Mouse (Mus musculus) lung, embryonic 15.5 days (tissue): ENCODE results near the gene Myt1l. TPM values are rescaled to one million over a fixed set of nuclear protein-coding genes. Genes with fewer than 3 reads are reported as not detected.
A peak's percentile ranks its signal among the peaks of the same experiment; 100 is the strongest.

Experiments used
- ATAC-seq: fragments of 200-750 bp; cut with Nextera tagmentation; 2 replicates; pipeline ENCODE4 v1.8.0; 2017; ENCODE audit warnings: moderate number of reproducible peaks, borderline replicate concordance; ENCODE audit not compliant: low FRiP score, low TSS enrichment; ENCODE audit errors: extremely low read depth
- H3K27ac ChIP-seq: fragments of 300-500 bp; sonication (generic); 2 replicates; pipeline ENCODE4 v1.5.1; 2015; ENCODE audit warnings: moderate library complexity, mild to moderate bottlenecking, inconsistent platforms
- H3K27me3 ChIP-seq: fragments of 300-500 bp; sonication (generic); 2 replicates; pipeline ENCODE4 v1.6.1; 2015; ENCODE audit warnings: inconsistent platforms
- H3K36me3 ChIP-seq: fragments of 300-500 bp; sonication (generic); 2 replicates; pipeline ENCODE4 v1.6.1; 2015; ENCODE audit warnings: inconsistent platforms
- H3K4me1 ChIP-seq: fragments of 300-500 bp; sonication (generic); 2 replicates; pipeline ENCODE4 v1.6.1; 2015; ENCODE audit warnings: inconsistent platforms
- H3K4me2 ChIP-seq: fragments of 300-500 bp; sonication (generic); 2 replicates; pipeline ENCODE4 v1.6.1; 2015; ENCODE audit warnings: inconsistent platforms, mild to moderate bottlenecking, moderate library complexity
- H3K4me3 ChIP-seq: fragments of 300-500 bp; sonication (generic); 2 replicates; pipeline ENCODE4 v1.5.1; 2015; ENCODE audit warnings: mild to moderate bottlenecking, inconsistent platforms
- H3K9ac ChIP-seq: fragments of 300-500 bp; sonication (generic); 2 replicates; pipeline ENCODE4 v1.6.1; 2015; ENCODE audit warnings: inconsistent platforms
- H3K9me3 ChIP-seq: fragments of 300-500 bp; sonication (generic); 2 replicates; pipeline ENCODE4 v1.6.1; 2016; ENCODE audit warnings: inconsistent platforms
- WGBS: fragments of 180-500 bp; shearing (Covaris S2); methylation state at CpG from one replicate; pipeline ENCODE4 v1.1.7; 2015; 5-methylcytosine and 5-hydroxymethylcytosine counted together
- polyA plus RNA-seq: library from polyadenylated mRNA; unstranded; fragments of >200 nt; fragmentation: Nextera tagmentation; extraction: Ambion mirVana; gene quantifications from 2 replicates; pipeline ENCODE4 v1.2.1, GENCODE M21; 2015

Myt1l gene
- polyA plus RNA-seq, 1 experiment from 2014 or later, result 0.27 TPM

GRCm38 (mm10) chr12:29806415-29806814 lies 278.2 kb downstream of the Myt1l start:
- no peak overlapping the region for H3K27ac ChIP-seq
- H3K9ac ChIP-seq, result no peak overlapping the region
- H3K36me3 ChIP-seq, result no peaks in the 10 kb centered on the region
- no peak overlapping the region for H3K4me3 ChIP-seq
- no peak overlapping the region for H3K4me2 ChIP-seq
- 0 out of 2 replicates have a peak, but pooled peaks cover 7% of the 10 kb centered on the region for H3K27me3 ChIP-seq
- H3K4me1 ChIP-seq, result peaks cover 4% of the 10 kb centered on the region; the same call in 1 of the 2 replicates
- ATAC-seq, result no peak
- WGBS, result 42% methylated on average over 1 of the region's 1 CpGs
- no peaks in the 10 kb centered on the region for H3K9me3 ChIP-seq

DNA sequence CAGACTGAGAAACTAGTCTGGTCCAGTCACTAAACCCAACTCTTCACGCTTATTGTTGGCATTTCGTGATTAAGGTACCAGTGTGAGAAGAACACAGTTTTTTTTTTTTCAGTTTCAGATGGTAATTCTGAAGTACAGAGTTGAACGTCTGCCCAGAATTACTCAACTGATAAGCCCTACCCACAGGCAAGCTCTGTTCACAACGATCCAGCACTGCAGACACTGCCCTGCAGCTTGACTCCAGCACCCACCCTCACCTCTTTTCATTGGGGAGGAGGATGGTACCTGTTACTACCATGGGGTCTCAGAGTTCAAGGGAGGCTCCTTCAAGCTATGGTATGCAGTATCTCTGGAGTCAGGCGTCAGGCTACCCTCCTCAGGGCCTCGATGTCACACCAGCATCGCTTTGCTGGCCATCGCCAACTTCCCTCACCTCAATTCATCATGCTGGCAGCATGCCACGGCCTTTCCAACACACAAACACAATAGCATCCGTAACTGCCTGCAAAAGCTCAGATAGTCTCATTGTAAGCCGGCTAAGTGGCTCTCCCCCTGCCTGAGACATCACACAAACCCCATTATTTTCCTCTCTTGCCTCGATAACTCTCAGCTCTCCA lies 281.5 kb downstream of the Myt1l start:
- Histone ChIP-seq H3K27me3 (0 out of 2 replicates have a peak, but pooled peaks cover 7% of the 10 kb centered on the region), H3K27ac (no peak overlapping the region), H3K9ac (no peak overlapping the region), H3K9me3 (no peaks in the 10 kb centered on the region), H3K4me2 (no peak overlapping the region), H3K36me3 (no peaks in the 10 kb centered on the region), H3K4me1 (peaks cover 4% of the 10 kb centered on the region; the same call in 1 of the 2 replicates), H3K4me3 (no peak overlapping the region)
- WGBS, result 31% methylated on average over 12 of the region's 12 CpGs
- ATAC-seq, result no peak

GRCm38 (mm10) chr12:29815466-29815865 lies 287.3 kb downstream of the Myt1l start:
- no peak overlapping the region for H3K9ac ChIP-seq
- H3K27ac ChIP-seq, result no peak overlapping the region
- H3K36me3 ChIP-seq, result no peaks in the 10 kb centered on the region
- H3K27me3 ChIP-seq, result no peaks in the 10 kb centered on the region; the same call in 1 of the 2 replicates
- no peak for ATAC-seq
- H3K4me2 ChIP-seq, result no peak overlapping the region
- WGBS, result 51% methylated on average over 2 of the region's 2 CpGs
- H3K4me3 ChIP-seq, result no peak overlapping the region
- H3K4me1 ChIP-seq, result peaks cover 4% of the 10 kb centered on the region; the same call in 1 of the 2 replicates
- H3K9me3 ChIP-seq, result no peaks in the 10 kb centered on the region

DNA sequence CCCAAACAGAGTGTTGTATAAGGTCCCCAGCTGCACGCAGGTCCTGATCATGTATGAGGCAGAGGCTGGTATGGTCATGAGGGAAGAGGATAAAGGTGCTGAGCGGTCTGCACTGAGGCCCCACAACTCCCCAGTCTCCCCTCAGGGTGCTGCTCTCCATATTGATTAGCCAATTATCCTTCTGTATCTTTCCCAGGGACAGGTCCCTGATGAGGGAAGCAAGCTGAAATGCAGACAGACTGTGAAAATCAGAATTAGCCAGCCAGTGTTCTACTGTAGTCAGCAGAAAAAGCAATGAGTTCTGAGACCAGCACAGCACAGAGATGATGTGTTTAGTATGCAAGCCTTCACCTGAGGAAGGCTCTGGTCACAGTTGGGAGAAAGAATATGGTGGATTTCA lies 287.9 kb downstream of the Myt1l start:
- 86% methylated on average over 2 of the region's 2 CpGs for WGBS
- ATAC-seq, result no peak

GRCm38 (mm10) chr12:29816761-29817160 lies 288.6 kb downstream of the Myt1l start:
- H3K9me3 ChIP-seq, result no peaks in the 10 kb centered on the region
- 37% methylated on average over 6 of the region's 6 CpGs for WGBS
- no peaks in the 10 kb centered on the region for H3K36me3 ChIP-seq
- peaks cover 4% of the 10 kb centered on the region; the same call in 1 of the 2 replicates for H3K4me1 ChIP-seq
- no peak overlapping the region for H3K4me3 ChIP-seq
- ATAC-seq, result no peak; the same call in 1 of the 2 replicates
- no peak overlapping the region for H3K27ac ChIP-seq
- no peak overlapping the region for H3K9ac ChIP-seq
- no peak overlapping the region for H3K4me2 ChIP-seq
- H3K27me3 ChIP-seq, result no peaks in the 10 kb centered on the region; the same call in 1 of the 2 replicates

More for the DNA sequence above, 287.9 kb downstream of the Myt1l start:
- H3K27ac ChIP-seq, result no peak overlapping the region
- H3K9ac ChIP-seq, result no peak overlapping the region
- no peaks in the 10 kb centered on the region for H3K36me3 ChIP-seq
- H3K27me3 ChIP-seq, result no peaks in the 10 kb centered on the region; the same call in 1 of the 2 replicates
- no peak overlapping the region for H3K4me2 ChIP-seq
- H3K9me3 ChIP-seq, result no peaks in the 10 kb centered on the region
- peaks cover 4% of the 10 kb centered on the region; the same call in 1 of the 2 replicates for H3K4me1 ChIP-seq
- H3K4me3 ChIP-seq, result no peak overlapping the region

DNA sequence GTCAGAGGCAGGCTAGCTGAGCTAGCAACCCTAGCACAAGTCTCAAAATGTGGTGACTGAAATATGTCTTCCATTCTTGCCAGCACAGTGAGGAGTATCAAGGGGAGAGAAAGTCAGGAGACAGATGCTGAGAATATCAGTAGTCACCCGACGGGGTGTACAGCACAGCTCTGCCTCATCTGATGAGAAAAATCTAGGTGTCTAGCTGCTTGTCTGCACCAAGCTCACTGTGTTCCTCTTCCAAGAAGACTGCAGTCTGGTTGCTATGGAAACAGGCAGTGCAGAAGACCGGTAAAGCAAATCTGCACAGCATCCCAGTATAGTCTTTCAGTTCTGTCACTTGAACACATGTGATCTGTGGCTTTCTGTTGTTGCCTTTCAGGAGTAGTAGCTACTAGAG lies 294.0 kb downstream of the Myt1l start:
- WGBS, result 52% methylated on average over 3 of the region's 3 CpGs
- Histone ChIP-seq H3K4me1 (peaks cover 1% of the 10 kb centered on the region; the same call in 1 of the 2 replicates), H3K9ac (no peak overlapping the region), H3K9me3 (no peaks in the 10 kb centered on the region), H3K27ac (no peak overlapping the region), H3K4me2 (no peak overlapping the region), H3K36me3 (no peaks in the 10 kb centered on the region), H3K27me3 (no peaks in the 10 kb centered on the region; the same call in 1 of the 2 replicates), H3K4me3 (no peak overlapping the region)
- no peak for ATAC-seq

GRCm38 (mm10) chr12:29823766-29824417 lies 295.7 kb downstream of the Myt1l start:
- ATAC-seq, result peak; percentile 77; the same call in 1 of the 2 replicates
- WGBS, result 54% methylated on average over 10 of the region's 10 CpGs

DNA sequence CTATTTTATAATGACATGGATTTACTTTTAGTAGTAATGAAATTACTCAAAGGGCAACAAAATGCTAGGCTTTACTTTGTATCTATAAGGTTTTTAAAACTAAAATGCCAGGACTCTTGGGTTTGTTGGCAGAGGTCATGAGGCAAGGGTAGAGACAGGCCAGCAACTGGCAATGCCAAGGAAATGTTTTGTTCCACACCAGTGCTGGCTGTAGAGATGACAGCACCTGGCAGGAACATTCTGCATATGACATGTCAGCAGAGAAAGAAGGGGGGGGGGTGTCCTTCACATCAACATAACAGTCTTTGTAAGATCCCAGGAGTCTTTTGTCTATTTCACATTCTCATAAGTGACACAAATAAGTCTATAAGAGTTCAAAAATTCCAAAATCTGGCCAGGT lies 302.4 kb downstream of the Myt1l start:
- Histone ChIP-seq H3K9ac (no peak overlapping the region), H3K27ac (no peak overlapping the region), H3K4me2 (no peak overlapping the region), H3K9me3 (no peaks in the 10 kb centered on the region), H3K36me3 (no peaks in the 10 kb centered on the region), H3K27me3 (no peaks in the 10 kb centered on the region; the same call in 1 of the 2 replicates), H3K4me1 (no peaks in the 10 kb centered on the region), H3K4me3 (no peak overlapping the region)
- no peak for ATAC-seq

More at GRCm38 (mm10) chr12:29823766-29824417, 295.7 kb downstream of the Myt1l start:
- H3K36me3 ChIP-seq, result no peaks in the 10 kb centered on the region
- H3K4me1 ChIP-seq, result no peaks in the 10 kb centered on the region
- H3K9me3 ChIP-seq, result no peaks in the 10 kb centered on the region
- H3K27ac ChIP-seq, result no peak overlapping the region
- H3K27me3 ChIP-seq, result no peaks in the 10 kb centered on the region; the same call in 1 of the 2 replicates
- H3K4me2 ChIP-seq, result no peak overlapping the region
- H3K4me3 ChIP-seq, result no peak overlapping the region
- H3K9ac ChIP-seq, result no peak overlapping the region

- no peaks in the 10 kb centered on the region for H3K9me3 ChIP-seq
- no peak overlapping the region for H3K27ac ChIP-seq
- 44% methylated on average over 11 of the region's 11 CpGs for WGBS
- no peaks in the 10 kb centered on the region for H3K36me3 ChIP-seq
- H3K4me3 ChIP-seq, result no peak overlapping the region
- no peak for ATAC-seq
- no peak overlapping the region for H3K9ac ChIP-seq
- H3K4me1 ChIP-seq, result no peaks in the 10 kb centered on the region
- H3K27me3 ChIP-seq, result no peaks in the 10 kb centered on the region; the same call in 1 of the 2 replicates
- no peak overlapping the region for H3K4me2 ChIP-seq
Observed at GRCm38 (mm10) chr12:29831356-29831755, 303.2 kb downstream of the Myt1l start.

GRCm38 (mm10) chr12:29837301-29837791 lies 309.2 kb downstream of the Myt1l start:
- Histone ChIP-seq H3K36me3 (no peaks in the 10 kb centered on the region), H3K9me3 (no peaks in the 10 kb centered on the region), H3K27me3 (no peaks in the 10 kb centered on the region), H3K4me3 (no peak overlapping the region), H3K4me1 (no peaks in the 10 kb centered on the region), H3K4me2 (no peak overlapping the region), H3K9ac (no peak overlapping the region), H3K27ac (no peak overlapping the region)
- ATAC-seq, result no peak
- 71% methylated on average over 5 of the region's 5 CpGs for WGBS

DNA sequence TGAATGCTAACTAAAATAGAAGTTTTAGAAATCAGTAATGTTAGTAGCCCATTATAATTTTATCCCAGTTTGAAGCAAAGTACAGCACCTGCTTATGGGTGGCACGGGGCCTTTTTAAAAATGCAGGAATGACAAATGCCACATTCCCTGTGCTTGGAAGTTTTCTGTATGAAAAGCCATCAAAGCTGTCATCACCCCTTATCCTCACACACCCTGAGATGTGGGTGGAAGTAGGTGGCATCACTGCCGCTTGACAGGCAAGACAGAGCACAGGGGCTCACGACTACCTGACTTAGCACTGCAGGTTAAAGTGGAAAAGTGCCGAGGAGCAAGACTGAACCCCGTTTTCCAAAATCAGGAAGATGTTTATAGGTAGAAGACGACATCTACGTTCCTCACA lies 310.2 kb downstream of the Myt1l start:
- no peaks in the 10 kb centered on the region for H3K9me3 ChIP-seq
- no peak overlapping the region for H3K4me3 ChIP-seq
- H3K36me3 ChIP-seq, result no peaks in the 10 kb centered on the region
- H3K27me3 ChIP-seq, result no peaks in the 10 kb centered on the region
- no peak for ATAC-seq
- H3K27ac ChIP-seq, result no peak overlapping the region
- WGBS, result 78% methylated on average over 7 of the region's 7 CpGs
- no peak overlapping the region for H3K9ac ChIP-seq
- H3K4me2 ChIP-seq, result no peak overlapping the region
- H3K4me1 ChIP-seq, result no peaks in the 10 kb centered on the region

- no peak overlapping the region for H3K27ac ChIP-seq
- H3K9ac ChIP-seq, result no peak overlapping the region
- WGBS, result 62% methylated on average over 3 of the region's 3 CpGs
- ATAC-seq, result no peak
- no peak overlapping the region for H3K4me3 ChIP-seq
- H3K36me3 ChIP-seq, result no peaks in the 10 kb centered on the region
- H3K27me3 ChIP-seq, result no peaks in the 10 kb centered on the region
- no peak overlapping the region for H3K4me2 ChIP-seq
- no peaks in the 10 kb centered on the region for H3K4me1 ChIP-seq
- H3K9me3 ChIP-seq, result no peaks in the 10 kb centered on the region
Observed at GRCm38 (mm10) chr12:29849936-29850335, 321.8 kb downstream of the Myt1l start.
